Mouse (Mus musculus): Measurements from ENCODE around the gene Pcsk4. TPM values are rescaled to one million over a fixed set of nuclear protein-coding genes. Genes with fewer than 3 reads are reported as not detected.
"Not testable (repeated sequence)": the region's sequence is repeated elsewhere in the genome, so short reads cannot be mapped to it uniquely, and the experiment has no call there.

Gene Pcsk4
- total RNA-seq, 2 experiments from 2014 or later, result 7.1 to 8.0 TPM

- DNase-seq (ENCODE audit: low spot score in 2 of 2), result no peak
Measured at GRCm38 (mm10) chr10:80348244-80348781, 19.0 kb upstream of the Pcsk4 start, which contains the start of gene Adamtsl5. Adamtsl5 (minus strand) TSS chr10:80348412.

GRCm38 (mm10) chr10:80347514-80347967 lies 18.2 kb upstream of the Pcsk4 start:
- no peak for DNase-seq (ENCODE audit: low spot score in 2 of 2)

GRCm38 (mm10) chr10:80345929-80346328 lies 16.6 kb upstream of the Pcsk4 start:
- DNase-seq (ENCODE audit: low spot score in 2 of 2), result not testable (repeated sequence)

GRCm38 (mm10) chr10:80345122-80345521 lies 15.8 kb upstream of the Pcsk4 start:
- no peak for DNase-seq (ENCODE audit: low spot score in 2 of 2)

GRCm38 (mm10) chr10:80344131-80344661 lies 14.9 kb upstream of the Pcsk4 start:
- DNase-seq (ENCODE audit: low spot score in 2 of 2), result no peak

GRCm38 (mm10) chr10:80343425-80343895 lies 14.2 kb upstream of the Pcsk4 start:
- DNase-seq (ENCODE audit: low spot score in 2 of 2), result no peak

- DNase-seq (ENCODE audit: low spot score in 2 of 2), result peak in 1 of 2 experiments; percentile 52
Measured at GRCm38 (mm10) chr10:80342749-80343424, 13.6 kb upstream of the Pcsk4 start.

- DNase-seq (ENCODE audit: low spot score in 2 of 2), result no peak
Measured at GRCm38 (mm10) chr10:80342305-80342748, 13.0 kb upstream of the Pcsk4 start.

GRCm38 (mm10) chr10:80341491-80342304 lies 12.4 kb upstream of the Pcsk4 start:
- no peak for DNase-seq (ENCODE audit: low spot score in 2 of 2)

GRCm38 (mm10) chr10:80341026-80341425 lies 11.7 kb upstream of the Pcsk4 start:
- DNase-seq (ENCODE audit: low spot score in 2 of 2), result no peak

GRCm38 (mm10) chr10:80339941-80340750 lies 10.8 kb upstream of the Pcsk4 start:
- DNase-seq (ENCODE audit: low spot score in 2 of 2), result peak; percentile 92 to 93

GRCm38 (mm10) chr10:80336263-80336662 lies 7.0 kb upstream of the Pcsk4 start:
- DNase-seq (ENCODE audit: low spot score in 2 of 2), result no peak

GRCm38 (mm10) chr10:80332525-80332989 lies 3.3 kb upstream of the Pcsk4 start:
- no peak for DNase-seq (ENCODE audit: low spot score in 2 of 2)

GRCm38 (mm10) chr10:80331636-80332524 lies 2.6 kb upstream of the Pcsk4 start:
- DNase-seq (ENCODE audit: low spot score in 2 of 2), result no peak

GRCm38 (mm10) chr10:80330888-80331287 lies 1.6 kb upstream of the Pcsk4 start:
- DNase-seq (ENCODE audit: low spot score in 2 of 2), result no peak

GRCm38 (mm10) chr10:80330084-80330483 lies 786 bp upstream of the Pcsk4 start:
- DNase-seq (ENCODE audit: low spot score in 2 of 2), result no peak

GRCm38 (mm10) chr10:80325045-80325444 lies 4.3 kb downstream of the Pcsk4 start:
- DNase-seq (ENCODE audit: low spot score in 2 of 2), result no peak

- DNase-seq (ENCODE audit: low spot score in 2 of 2), result no peak
Measured at GRCm38 (mm10) chr10:80324120-80325037, 4.9 kb downstream of the Pcsk4 start.
